Mouse (Mus musculus): ENCODE data around the gene Cd200r1.
"Not testable (repeated sequence)": the region's sequence is repeated elsewhere in the genome, so short reads cannot be mapped to it uniquely, and the experiment has no call there.

The Cd200r1 gene

DNA sequence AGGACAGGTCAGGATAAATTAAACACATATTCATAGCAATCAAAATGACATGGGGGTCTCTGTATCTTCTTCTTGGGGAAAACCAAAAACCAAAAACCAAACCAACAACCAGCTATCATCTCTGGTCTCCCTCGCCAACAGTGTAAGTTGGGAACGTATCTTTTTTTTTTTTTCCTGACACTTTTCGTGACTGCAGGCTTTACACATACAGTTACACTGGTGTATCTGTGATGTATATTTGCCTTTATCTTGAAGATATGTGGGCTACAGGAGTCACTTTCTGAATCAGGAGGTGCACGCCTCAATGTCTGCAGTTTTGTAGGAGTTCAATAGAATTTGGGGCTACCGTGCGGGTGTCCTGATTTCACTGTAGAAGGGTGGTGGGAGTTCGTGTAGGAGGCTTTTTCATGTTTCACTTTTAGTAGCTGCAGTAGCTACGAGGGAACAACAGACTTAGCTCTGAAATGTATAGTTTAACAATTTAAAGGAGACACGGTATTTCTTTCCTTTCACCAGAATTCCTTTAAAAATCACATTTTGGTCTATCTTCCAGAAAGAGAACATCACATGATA, 870 bp downstream of the Cd200r1 start:
- no peak for DNase-seq (ENCODE audit: low spot score in 2 of 2)

DNA sequence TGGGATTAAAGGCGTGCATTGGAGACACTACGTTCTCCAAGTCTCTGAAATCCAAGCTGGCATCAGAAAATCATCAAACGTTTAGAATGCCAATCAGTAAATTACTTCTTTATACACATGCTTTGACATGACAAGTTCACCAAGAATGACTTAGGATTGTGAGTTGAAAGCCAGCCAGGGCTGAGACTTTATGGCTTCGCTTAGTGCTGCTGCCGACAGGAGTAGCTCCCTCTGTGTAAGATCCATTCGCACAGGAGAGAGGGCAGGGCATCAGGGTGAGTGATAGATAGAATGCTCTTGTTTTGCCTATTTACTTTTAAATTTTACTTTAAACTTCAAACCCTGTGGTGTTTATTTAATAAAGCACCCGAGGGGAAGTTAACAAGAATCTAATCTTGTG, 2.0 kb downstream of the Cd200r1 start:
- DNase-seq (ENCODE audit: low spot score in 2 of 2), result no peak

DNA sequence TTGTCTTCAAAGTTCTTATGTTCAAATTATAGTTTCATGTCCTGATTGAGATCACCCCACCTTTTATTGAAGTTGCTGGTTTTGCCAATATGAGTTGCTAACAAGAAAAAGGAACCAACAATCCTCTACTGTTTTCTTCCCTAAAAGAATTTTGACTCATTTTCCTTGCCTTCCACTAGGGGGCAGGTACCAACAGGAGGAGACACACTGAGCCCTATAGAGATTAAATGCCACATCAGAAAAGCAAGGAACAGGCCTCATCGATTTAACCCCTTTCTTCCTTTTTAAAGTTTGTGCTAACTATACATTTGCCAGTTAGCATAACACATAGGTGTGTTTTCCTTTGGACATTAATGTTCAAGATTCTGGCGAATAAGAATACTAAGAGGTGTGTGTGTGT, 2.4 kb downstream of the Cd200r1 start:
- no peak for DNase-seq (ENCODE audit: low spot score in 2 of 2)

DNA sequence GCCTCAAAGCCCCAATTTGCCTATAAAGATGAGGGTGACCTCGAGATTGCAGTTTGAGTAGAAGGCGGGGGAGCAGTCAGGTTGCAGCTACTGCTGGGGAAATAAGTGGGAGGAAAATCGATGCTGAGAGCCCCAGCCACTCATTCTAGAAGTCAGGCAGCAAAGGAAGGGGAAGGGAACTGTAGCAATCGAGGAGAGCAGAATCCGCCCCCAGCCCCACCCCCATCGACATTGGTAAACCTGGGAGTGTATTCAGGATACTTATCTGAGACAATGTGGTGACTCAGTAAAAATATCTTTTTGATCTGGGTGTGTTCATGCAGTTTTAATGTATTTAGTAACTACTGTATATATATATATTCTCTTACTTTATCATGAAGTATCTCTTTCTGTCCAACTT, 7.0 kb downstream of the Cd200r1 start:
- no peak for DNase-seq (ENCODE audit: low spot score in 2 of 2)

- DNase-seq (ENCODE audit: low spot score in 2 of 2), result no peak
Measured at GRCm38 (mm10) chr16:44773673-44774072, 8.1 kb downstream of the Cd200r1 start.

GRCm38 (mm10) chr16:44774201-44774600, 8.7 kb downstream of the Cd200r1 start:
- DNase-seq (ENCODE audit: low spot score in 2 of 2), result no peak

- DNase-seq (ENCODE audit: low spot score in 2 of 2), result no peak
Measured at GRCm38 (mm10) chr16:44778538-44779147, 13.1 kb downstream of the Cd200r1 start.

- no peak for DNase-seq (ENCODE audit: low spot score in 2 of 2)
Measured at GRCm38 (mm10) chr16:44779494-44779893, 14.0 kb downstream of the Cd200r1 start.

- no peak for DNase-seq (ENCODE audit: low spot score in 2 of 2)
Measured at GRCm38 (mm10) chr16:44780751-44781150, 15.2 kb downstream of the Cd200r1 start.

- DNase-seq (ENCODE audit: low spot score in 2 of 2), result no peak
Measured at GRCm38 (mm10) chr16:44786934-44787333, 21.4 kb downstream of the Cd200r1 start.

GRCm38 (mm10) chr16:44794416-44794815, 28.9 kb downstream of the Cd200r1 start:
- no peak for DNase-seq (ENCODE audit: low spot score in 2 of 2)

- no peak for DNase-seq (ENCODE audit: low spot score in 2 of 2)
Measured at GRCm38 (mm10) chr16:44805976-44806375, 40.4 kb downstream of the Cd200r1 start.

- not testable (repeated sequence) for DNase-seq (ENCODE audit: low spot score in 2 of 2)
Measured at GRCm38 (mm10) chr16:44810223-44810622, 44.7 kb downstream of the Cd200r1 start.

DNA sequence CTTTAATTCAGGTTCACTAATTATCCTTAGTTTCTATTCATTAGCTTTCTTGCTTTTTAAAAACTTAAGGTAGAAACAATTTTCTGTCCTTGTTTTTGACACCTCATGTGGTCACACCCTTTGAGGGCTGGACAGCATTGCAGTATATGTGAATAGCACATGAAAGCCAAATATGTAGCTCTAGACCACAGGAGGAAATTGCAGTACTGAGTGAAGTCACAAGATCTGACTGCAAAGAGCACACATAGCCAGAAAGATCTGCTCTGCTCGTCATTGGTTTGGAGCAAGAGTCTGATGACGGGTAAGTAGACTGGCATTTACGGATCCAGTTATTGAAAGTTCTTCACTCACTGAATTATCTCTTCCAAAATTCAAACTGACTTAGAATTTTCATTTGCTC, 46.0 kb downstream of the Cd200r1 start, which contains the start of gene Cd200r4:
Cd200r4 (plus strand) TSS at position 190 of the 400 bp plus-strand sequence.
- no peak for DNase-seq (ENCODE audit: low spot score in 2 of 2)

DNA sequence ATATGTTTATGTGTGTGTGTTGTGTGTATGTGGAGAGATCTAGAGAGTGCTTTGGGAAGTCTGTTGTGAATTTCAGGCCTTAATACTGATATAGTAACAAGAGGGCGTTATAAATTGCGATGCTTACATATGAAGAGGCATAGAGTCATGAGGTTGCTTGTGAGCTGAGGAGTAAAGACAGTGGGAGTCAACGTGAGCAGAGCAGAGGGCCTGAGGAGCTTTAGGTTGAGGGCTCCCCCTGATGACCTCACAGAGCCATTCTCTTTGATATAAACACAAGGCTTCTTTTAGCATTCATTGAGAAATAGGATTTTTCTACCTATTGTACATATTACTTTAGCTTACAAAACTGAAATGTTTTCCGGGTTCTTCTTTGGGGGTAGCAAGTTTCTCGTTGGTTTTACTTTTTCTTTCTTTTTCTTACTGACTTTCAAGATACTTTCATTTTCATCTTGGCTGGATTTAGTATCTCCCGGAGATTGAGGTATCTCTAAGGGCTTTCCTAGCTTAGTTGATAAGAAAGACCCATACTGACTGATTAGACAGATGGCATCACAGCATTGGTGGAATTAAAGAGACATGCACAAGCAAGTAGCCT, 47.0 kb downstream of the Cd200r1 start:
- DNase-seq (ENCODE audit: low spot score in 2 of 2), result no peak

DNA sequence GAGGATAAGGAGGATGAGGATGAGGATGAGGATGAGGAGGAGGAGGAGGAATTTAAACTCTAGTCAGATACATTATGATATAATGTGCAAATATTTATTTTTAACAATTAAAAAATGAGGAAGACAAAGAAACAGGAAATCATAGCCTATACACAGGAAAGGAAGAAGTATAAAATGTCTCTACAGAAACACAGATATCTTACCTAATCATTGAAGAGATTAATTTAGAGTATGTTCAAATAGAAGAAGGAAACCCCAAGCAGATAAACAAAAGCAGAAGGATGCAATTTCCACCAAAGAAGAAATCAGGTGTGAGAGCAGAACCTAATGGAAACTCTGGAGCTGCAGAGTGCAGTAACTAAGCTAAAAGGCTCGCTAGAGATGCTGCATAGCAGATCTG, 52.5 kb downstream of the Cd200r1 start:
- DNase-seq (ENCODE audit: low spot score in 2 of 2), result no peak

DNA sequence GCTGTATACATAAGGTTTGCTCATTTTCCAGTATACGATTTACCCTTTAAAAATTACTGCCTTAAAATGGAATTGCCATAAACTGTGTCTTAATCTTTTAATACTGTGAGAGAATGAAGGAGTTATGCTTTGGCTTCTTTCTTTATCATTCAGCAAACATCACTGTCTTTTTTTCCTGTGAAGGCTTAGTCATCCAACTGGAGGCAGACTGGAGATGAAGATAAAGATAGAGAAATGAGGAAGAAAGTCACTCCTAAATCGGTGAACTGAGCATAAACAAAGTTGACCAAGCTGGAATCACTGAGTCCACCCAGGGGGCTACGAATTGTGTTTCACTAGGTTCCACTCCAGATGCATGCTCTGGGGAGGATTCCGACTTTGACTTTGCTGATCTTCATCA, 55.0 kb downstream of the Cd200r1 start:
- no peak for DNase-seq (ENCODE audit: low spot score in 2 of 2)

GRCm38 (mm10) chr16:44832286-44832685, 66.8 kb downstream of the Cd200r1 start:
- no peak for DNase-seq (ENCODE audit: low spot score in 2 of 2)

DNA sequence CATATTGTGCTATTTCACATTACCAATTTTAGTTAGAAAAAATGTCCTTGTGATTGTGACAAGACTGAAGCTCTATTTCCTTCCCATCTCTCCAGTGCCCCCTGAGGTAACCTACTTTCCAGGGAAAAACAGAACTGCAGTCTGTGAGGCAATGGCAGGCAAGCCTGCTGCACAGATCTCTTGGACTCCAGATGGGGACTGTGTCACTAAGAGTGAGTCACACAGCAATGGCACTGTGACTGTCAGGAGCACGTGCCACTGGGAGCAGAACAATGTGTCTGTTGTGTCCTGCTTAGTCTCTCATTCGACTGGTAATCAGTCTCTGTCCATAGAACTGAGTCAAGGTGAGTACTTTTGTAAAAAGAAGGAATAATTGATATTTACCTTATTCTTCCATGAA, 67.7 kb downstream of the Cd200r1 start:
- DNase-seq (ENCODE audit: low spot score in 2 of 2), result not testable (repeated sequence)
